Mouse (Mus musculus) stomach, embryonic 15.5 days (tissue): Measurements from ENCODE around the gene Apol7a. TPM values are rescaled to one million over a fixed set of nuclear protein-coding genes. Genes with fewer than 3 reads are reported as not detected.
A peak's percentile ranks its signal among the peaks of the same experiment; 100 is the strongest.
"Not testable (repeated sequence)": the region's sequence is repeated elsewhere in the genome, so short reads cannot be mapped to it uniquely, and the experiment has no call there.

ENCODE experiments used
- ATAC-seq: fragments of 200-750 bp; cut with Nextera tagmentation; 2 replicates; pipeline ENCODE4 v1.8.0; 2017; ENCODE audit warnings: low read depth, moderate number of reproducible peaks, moderate TSS enrichment; ENCODE audit not compliant: insufficient read depth, low FRiP score
- H3K27ac ChIP-seq: fragments of 300-500 bp; sonication (generic); 2 replicates; pipeline ENCODE4 v1.5.1; 2015; ENCODE audit warnings: mild to moderate bottlenecking, inconsistent platforms
- H3K27me3 ChIP-seq: fragments of 300-500 bp; sonication (generic); replicated peaks from 2 replicates; pipeline ENCODE4 v1.6.1; 2015; ENCODE audit warnings: inconsistent platforms
- H3K36me3 ChIP-seq: fragments of 300-500 bp; sonication (generic); 2 replicates; pipeline ENCODE4 v1.6.1; 2015; ENCODE audit warnings: inconsistent platforms
- H3K4me1 ChIP-seq: fragments of 300-500 bp; sonication (generic); 2 replicates; pipeline ENCODE4 v1.6.1; 2015; ENCODE audit warnings: inconsistent platforms
- H3K4me2 ChIP-seq: fragments of 300-500 bp; sonication (generic); 2 replicates; pipeline ENCODE4 v1.6.1; 2015; ENCODE audit warnings: mild to moderate bottlenecking, inconsistent platforms
- H3K4me3 ChIP-seq: fragments of 300-500 bp; sonication (generic); replicated peaks from 2 replicates; pipeline ENCODE4 v1.5.1; 2015; ENCODE audit warnings: inconsistent platforms
- H3K9ac ChIP-seq: fragments of 300-500 bp; sonication (generic); 2 replicates; pipeline ENCODE4 v1.6.1; 2015; ENCODE audit warnings: inconsistent platforms
- H3K9me3 ChIP-seq: fragments of 300-500 bp; sonication (generic); 2 replicates; pipeline ENCODE4 v1.6.1; 2016; ENCODE audit warnings: inconsistent platforms
- WGBS: fragments of 180-500 bp; shearing (Covaris S2); methylation state at CpG from one replicate; pipeline ENCODE4 v1.1.7; 2015; 5-methylcytosine and 5-hydroxymethylcytosine counted together
- polyA plus RNA-seq: library from polyadenylated mRNA; unstranded; fragments of >200 nt; fragmentation: Nextera tagmentation; extraction: Ambion mirVana; gene quantifications from 2 replicates; pipeline ENCODE4 v1.2.1, GENCODE M21; 2015

The Apol7a gene
- polyA plus RNA-seq, 1 experiment from 2014 or later = 4.9 TPM

DNA sequence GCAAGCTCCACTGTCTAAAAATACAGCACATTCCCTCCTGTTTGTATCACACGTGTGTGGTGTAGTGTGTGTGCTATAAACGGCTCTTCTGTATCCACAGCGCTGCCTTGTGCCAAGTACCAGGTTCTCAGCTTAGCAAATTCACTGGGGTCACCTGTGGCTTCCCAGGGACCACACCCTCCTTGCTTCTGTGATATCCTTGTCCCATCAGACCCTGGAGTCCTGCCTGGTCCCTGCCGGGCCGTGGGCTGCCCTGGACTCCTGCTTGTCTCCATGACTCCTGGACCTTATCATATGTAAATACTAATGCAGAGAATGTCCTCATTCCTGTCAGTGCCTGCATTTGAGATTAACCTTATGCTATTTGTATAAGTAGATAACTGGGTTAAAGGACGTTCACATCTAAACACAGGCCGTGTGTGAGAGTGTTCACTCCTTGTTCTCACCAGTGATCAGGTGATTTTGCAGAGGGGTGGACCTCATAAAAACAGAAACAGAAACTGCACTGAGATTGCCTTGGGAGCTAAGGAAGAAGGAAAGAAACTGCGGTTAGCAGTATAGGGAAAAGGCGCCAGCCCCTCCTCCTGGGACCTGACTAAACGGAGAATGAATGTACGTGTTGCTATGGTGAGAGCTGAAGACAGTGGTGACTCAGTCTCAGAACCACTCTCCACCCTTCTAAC is 1.3 kb downstream of the Apol7a start:
- not testable (repeated sequence) for H3K9me3 ChIP-seq, H3K4me2 ChIP-seq, H3K27me3 ChIP-seq, H3K4me1 ChIP-seq, H3K9ac ChIP-seq, H3K4me3 ChIP-seq, H3K36me3 ChIP-seq
- WGBS = 39% methylated on average over 11 of the region's 11 CpGs
- peak; percentile 89 for ATAC-seq
- 0 out of 2 replicates have a peak overlapping the region, but pooled peaks have one; percentile 71 for H3K27ac ChIP-seq

DNA sequence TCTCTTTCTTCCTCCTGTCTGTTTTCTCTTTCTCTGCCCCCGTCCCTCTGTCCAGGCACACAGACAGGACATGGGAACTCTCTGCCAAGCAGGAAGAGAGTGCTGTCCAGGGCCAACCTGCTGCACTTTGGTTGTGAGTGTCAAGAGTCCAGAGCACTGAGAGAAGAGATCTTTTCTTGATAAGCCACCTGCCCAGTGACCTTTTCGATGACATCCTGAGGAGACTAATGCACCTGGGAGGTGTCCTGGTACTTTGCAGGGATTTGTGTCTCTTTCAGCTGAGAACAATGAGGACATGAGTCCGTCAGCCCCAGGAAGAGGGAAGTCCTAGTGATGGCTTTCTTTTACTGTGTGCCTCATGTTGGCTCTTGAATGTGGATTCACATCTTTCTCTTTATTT is 5.1 kb downstream of the Apol7a start:
- not testable (repeated sequence) for H3K36me3 ChIP-seq, H3K27me3 ChIP-seq, H3K4me1 ChIP-seq, ATAC-seq, H3K9ac ChIP-seq, H3K4me3 ChIP-seq, H3K27ac ChIP-seq, H3K9me3 ChIP-seq, H3K4me2 ChIP-seq
- 61% methylated on average over 3 of the region's 3 CpGs for WGBS

DNA sequence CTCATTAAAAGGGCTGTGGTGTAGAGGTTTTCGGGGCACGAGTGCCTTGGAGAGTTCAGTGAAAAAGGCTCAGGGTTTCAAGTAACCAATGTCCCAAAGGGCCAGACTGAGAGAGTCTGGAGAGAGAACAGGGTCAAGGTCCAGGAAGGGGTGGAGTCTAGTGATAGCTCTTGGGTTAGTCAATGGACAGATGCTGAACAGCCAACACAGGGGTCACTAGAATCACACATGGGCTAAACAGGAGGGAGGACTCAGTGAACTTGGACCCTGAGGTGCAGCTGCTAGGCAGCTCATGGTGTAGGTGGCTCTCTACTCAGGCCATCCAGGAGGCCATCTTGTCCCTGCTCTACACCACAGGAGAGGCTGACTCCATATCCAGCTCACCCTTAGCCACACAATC is 11.4 kb downstream of the Apol7a start:
- Histone ChIP-seq H3K4me1 (no peaks in the 10 kb centered on the region), H3K27me3 (no peaks in the 10 kb centered on the region), H3K4me2 (no peak overlapping the region), H3K9me3 (no peaks in the 10 kb centered on the region), H3K27ac (no peak overlapping the region), H3K36me3 (no peaks in the 10 kb centered on the region), H3K9ac (no peak overlapping the region), H3K4me3 (no peak overlapping the region)
- no peak for ATAC-seq
- WGBS = 83% methylated on average over 2 of the region's 2 CpGs

- Histone ChIP-seq H3K36me3 (no peaks in the 10 kb centered on the region), H3K4me3 (no peak overlapping the region), H3K27ac (no peak overlapping the region), H3K4me2 (no peak overlapping the region), H3K9me3 (no peaks in the 10 kb centered on the region), H3K9ac (no peak overlapping the region), H3K27me3 (no peaks in the 10 kb centered on the region), H3K4me1 (no peaks in the 10 kb centered on the region)
- 90% methylated on average over 7 of the region's 7 CpGs for WGBS
- ATAC-seq = no peak
These were observed 14.4 kb downstream of the Apol7a start for GRCm38 (mm10) chr15:77384340-77385030.

GRCm38 (mm10) chr15:77382880-77383279 is 16.0 kb downstream of the Apol7a start:
- peak; percentile 27; the same call in 1 of the 2 replicates for ATAC-seq
- Histone ChIP-seq H3K4me2 (no peak overlapping the region), H3K4me1 (no peaks in the 10 kb centered on the region), H3K4me3 (no peak overlapping the region), H3K9me3 (no peaks in the 10 kb centered on the region), H3K36me3 (no peaks in the 10 kb centered on the region), H3K9ac (no peak overlapping the region), H3K27ac (no peak overlapping the region), H3K27me3 (no peaks in the 10 kb centered on the region)
- 55% methylated on average over 1 of the region's 1 CpGs for whole genome bisulfite sequencing

DNA sequence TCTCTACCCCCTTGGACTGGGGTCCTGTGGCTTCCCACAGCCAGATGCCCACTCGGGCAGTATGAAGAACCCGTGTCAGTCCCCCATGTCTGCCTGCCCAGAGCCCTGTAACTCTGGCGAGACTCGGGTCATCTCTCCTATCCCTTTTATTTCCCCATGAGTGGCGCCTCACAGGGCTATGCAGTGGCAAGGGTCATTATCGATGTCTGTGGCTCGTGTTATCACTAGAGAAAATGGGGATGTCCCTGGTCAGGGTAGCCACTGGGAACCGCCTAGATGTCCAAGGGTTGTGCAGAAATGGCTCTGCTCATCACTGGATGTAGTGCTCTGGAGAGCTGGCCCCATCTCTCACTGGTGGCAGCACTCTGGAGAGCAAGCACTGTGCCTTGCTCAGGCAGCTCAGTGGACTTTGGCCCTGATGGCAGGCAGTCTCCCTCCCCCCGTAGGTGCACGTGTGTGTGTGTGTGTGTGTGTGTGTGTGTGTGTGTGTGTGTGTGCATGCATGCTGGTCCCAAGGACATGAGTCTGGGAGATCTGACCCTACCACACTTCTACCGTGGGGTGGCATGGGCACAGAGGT is 16.5 kb downstream of the Apol7a start:
- H3K4me3 ChIP-seq = no peak overlapping the region
- peak; percentile 77 for ATAC-seq
- H3K4me2 ChIP-seq = no peak overlapping the region
- H3K36me3 ChIP-seq = no peaks in the 10 kb centered on the region
- no peak overlapping the region for H3K27ac ChIP-seq
- no peaks in the 10 kb centered on the region for H3K9me3 ChIP-seq
- WGBS = 80% methylated on average over 10 of the region's 11 CpGs
- H3K9ac ChIP-seq = no peak overlapping the region
- H3K27me3 ChIP-seq = no peaks in the 10 kb centered on the region
- no peaks in the 10 kb centered on the region for H3K4me1 ChIP-seq

DNA sequence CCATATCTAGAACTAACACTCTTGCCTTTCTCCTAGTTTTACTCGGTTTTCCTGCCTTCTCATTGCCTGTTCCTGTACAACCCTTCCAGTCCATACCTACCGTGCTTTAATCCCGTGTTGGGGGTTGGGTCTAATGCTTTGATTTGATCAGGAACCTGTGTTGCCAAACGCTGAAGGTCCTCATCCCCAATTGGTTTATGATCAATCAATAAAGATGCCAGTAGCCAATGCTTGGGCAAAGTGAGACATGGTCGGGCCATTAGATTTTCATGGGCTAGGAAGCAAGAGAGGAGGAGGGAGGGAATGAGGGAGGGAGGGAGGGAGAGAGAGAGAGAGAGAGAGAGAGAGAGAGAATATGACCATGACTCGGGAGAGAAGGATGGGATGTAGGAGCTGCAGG is 17.4 kb downstream of the Apol7a start:
- no peaks in the 10 kb centered on the region for H3K36me3 ChIP-seq
- H3K4me2 ChIP-seq = no peak overlapping the region
- no peaks in the 10 kb centered on the region for H3K27me3 ChIP-seq
- no peak overlapping the region for H3K9ac ChIP-seq
- no peak for ATAC-seq
- H3K9me3 ChIP-seq = no peaks in the 10 kb centered on the region
- no peaks in the 10 kb centered on the region for H3K4me1 ChIP-seq
- WGBS = 79% methylated on average over 6 of the region's 6 CpGs
- no peak overlapping the region for H3K27ac ChIP-seq
- no peak overlapping the region for H3K4me3 ChIP-seq

DNA sequence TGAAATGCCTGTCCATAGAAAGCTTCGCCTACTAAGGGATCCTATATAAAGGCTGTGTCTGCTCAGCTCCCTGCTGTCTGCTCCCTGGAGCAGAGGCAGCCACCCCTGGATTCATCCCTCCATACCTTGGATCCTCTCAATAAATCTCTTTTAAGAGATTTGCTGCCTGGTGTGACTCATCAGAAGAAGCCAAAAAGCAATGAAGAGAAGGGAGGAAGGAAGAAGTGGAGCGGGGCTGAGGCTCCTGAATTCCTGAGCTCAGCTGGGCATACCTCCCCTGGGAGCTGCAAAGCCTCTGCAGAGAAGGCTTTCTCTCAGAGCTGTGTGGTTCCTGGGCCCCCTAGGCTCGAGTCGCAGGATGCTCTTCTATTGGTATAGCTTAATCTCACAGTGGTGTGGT is 19.0 kb downstream of the Apol7a start:
- H3K9me3 ChIP-seq = no peaks in the 10 kb centered on the region
- no peak overlapping the region for H3K4me3 ChIP-seq
- no peak for ATAC-seq
- H3K4me1 ChIP-seq = no peaks in the 10 kb centered on the region
- H3K27me3 ChIP-seq = no peaks in the 10 kb centered on the region
- no peak overlapping the region for H3K27ac ChIP-seq
- 45% methylated on average over 4 of the region's 4 CpGs for WGBS
- no peaks in the 10 kb centered on the region for H3K36me3 ChIP-seq
- no peak overlapping the region for H3K9ac ChIP-seq
- no peak overlapping the region for H3K4me2 ChIP-seq

GRCm38 (mm10) chr15:77377419-77377818 is 21.5 kb downstream of the Apol7a start:
- no peak overlapping the region for H3K9ac ChIP-seq
- H3K4me3 ChIP-seq = no peak overlapping the region
- H3K4me2 ChIP-seq = no peak overlapping the region
- no peaks in the 10 kb centered on the region for H3K4me1 ChIP-seq
- no peaks in the 10 kb centered on the region for H3K9me3 ChIP-seq
- H3K27me3 ChIP-seq = no peaks in the 10 kb centered on the region
- 82% methylated on average over 4 of the region's 4 CpGs for WGBS
- H3K36me3 ChIP-seq = no peaks in the 10 kb centered on the region
- no peak overlapping the region for H3K27ac ChIP-seq
- no peak for ATAC-seq

DNA sequence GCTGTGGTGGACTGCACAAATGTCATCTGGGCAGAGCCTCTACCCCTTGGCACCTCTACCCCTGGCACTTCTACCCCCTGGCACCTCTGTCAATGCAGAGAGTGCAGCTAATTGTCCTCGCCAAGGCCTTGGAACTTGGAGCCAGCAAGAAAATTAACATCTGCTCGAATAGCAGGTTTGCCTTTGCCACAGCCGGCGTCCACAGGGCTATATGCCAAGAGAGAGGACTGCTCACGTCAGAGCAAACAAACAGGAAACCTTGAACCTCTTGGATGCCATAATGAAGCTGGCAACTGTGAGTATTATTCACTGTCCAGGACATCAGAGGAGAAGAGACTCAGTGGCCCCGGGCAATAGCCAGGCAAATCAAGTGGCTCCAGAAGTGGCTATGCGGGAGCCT is 22.0 kb downstream of the Apol7a start:
- Histone ChIP-seq H3K4me1 (no peaks in the 10 kb centered on the region), H3K9me3 (no peaks in the 10 kb centered on the region), H3K27ac (no peak overlapping the region), H3K36me3 (no peaks in the 10 kb centered on the region), H3K4me2 (no peak overlapping the region), H3K27me3 (no peaks in the 10 kb centered on the region), H3K4me3 (no peak overlapping the region), H3K9ac (no peak overlapping the region)
- WGBS = 78% methylated on average over 7 of the region's 7 CpGs
- ATAC-seq = no peak

DNA sequence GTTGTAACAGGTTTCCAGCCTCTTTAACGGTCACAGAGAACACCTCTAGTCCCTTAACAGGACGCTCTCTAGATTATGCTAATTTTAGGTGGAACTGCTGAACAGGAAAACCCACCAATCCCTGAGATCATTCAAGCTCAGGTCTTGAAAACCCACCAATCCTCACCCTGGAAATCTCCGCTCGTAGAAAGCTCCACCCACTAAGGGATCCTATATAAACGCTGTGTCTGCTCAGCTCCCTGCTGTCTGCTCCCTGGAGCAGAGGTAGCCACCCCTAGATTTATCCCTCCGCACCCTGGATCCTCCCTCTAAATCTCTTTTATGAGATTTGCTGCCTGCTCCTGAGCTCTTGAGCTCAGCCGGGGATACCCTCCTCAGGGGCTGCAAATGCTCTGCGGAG is 28.3 kb downstream of the Apol7a start:
- no peak overlapping the region for H3K4me2 ChIP-seq
- H3K4me3 ChIP-seq = no peak overlapping the region
- H3K4me1 ChIP-seq = peaks cover 25% of the 10 kb centered on the region
- WGBS = 85% methylated on average over 8 of the region's 8 CpGs
- H3K9me3 ChIP-seq = no peaks in the 10 kb centered on the region
- ATAC-seq = no peak
- no peak overlapping the region for H3K9ac ChIP-seq
- no peaks in the 10 kb centered on the region for H3K36me3 ChIP-seq
- H3K27ac ChIP-seq = no peak overlapping the region
- H3K27me3 ChIP-seq = no peaks in the 10 kb centered on the region

- H3K27ac ChIP-seq = no peak overlapping the region
- no peaks in the 10 kb centered on the region for H3K36me3 ChIP-seq
- H3K4me3 ChIP-seq = no peak overlapping the region
- H3K4me1 ChIP-seq = peaks cover 25% of the 10 kb centered on the region
- H3K9me3 ChIP-seq = no peaks in the 10 kb centered on the region
- no peak for ATAC-seq
- no peak overlapping the region for H3K9ac ChIP-seq
- H3K4me2 ChIP-seq = no peak overlapping the region
- 92% methylated on average over 21 of the region's 21 CpGs for WGBS
- no peaks in the 10 kb centered on the region for H3K27me3 ChIP-seq
These were observed 28.9 kb downstream of the Apol7a start for GRCm38 (mm10) chr15:77369981-77370380.
